Mouse (Mus musculus) cortical plate, adult 2 months (tissue): ENCODE measurements around the gene Lrrc9. TPM values are rescaled to one million over a fixed set of nuclear protein-coding genes. Genes with fewer than 3 reads are reported as not detected.

ENCODE experiments used
- H3K27ac ChIP-seq: fragments of 200-500 bp; 2 replicates; pipeline ENCODE4 v1.5.1; 2012; ENCODE audit warnings: low read length, control low read depth, inconsistent platforms; ENCODE audit not compliant: insufficient read depth
- H3K4me1 ChIP-seq: fragments of 200-500 bp; 2 replicates; pipeline ENCODE4 v1.6.1; 2011; ENCODE audit warnings: low read length; ENCODE audit not compliant: control insufficient read depth, insufficient read depth
- H3K4me3 ChIP-seq: fragments of 200-500 bp; 2 replicates; pipeline ENCODE4 v1.5.1; 2011; ENCODE audit warnings: mild to moderate bottlenecking, low read length, control low read depth; ENCODE audit not compliant: insufficient read depth
- CTCF ChIP-seq: fragments of 200-500 bp; IDR thresholded peaks from 2 replicates; pipeline ENCODE4 v1.5.1; 2011; ENCODE audit warnings: mild to moderate bottlenecking, control low read depth, low read length; ENCODE audit not compliant: insufficient read depth; ENCODE audit errors: extremely low read depth
- POLR2A ChIP-seq: fragments of 200-500 bp; IDR thresholded peaks from 2 replicates; pipeline ENCODE4 v1.6.1; 2011; ENCODE audit warnings: mild to moderate bottlenecking, low read length, control low read depth; ENCODE audit not compliant: insufficient read depth; ENCODE audit errors: extremely low read depth
- polyA plus RNA-seq: library from polyadenylated mRNA; depleted of rRNA; stranded (reverse); fragments of >200 nt; gene quantifications from 2 replicates; pipeline ENCODE4 v1.2.3, GENCODE M21; 2012

Gene Lrrc9
- polyA plus RNA-seq, 1 experiment: 0.79 TPM

- Histone ChIP-seq H3K27ac (no peak overlapping the region), H3K4me3 (no peak overlapping the region), H3K4me1 (no peaks in the 10 kb centered on the region)
- TF ChIP-seq POLR2A (no peak), CTCF (no peak)
Observed at GRCm38 (mm10) chr12:72518114-72518728, 76.6 kb downstream of the Lrrc9 start.

GRCm38 (mm10) chr12:72519352-72519751, 77.7 kb downstream of the Lrrc9 start:
- TF ChIP-seq POLR2A (no peak), CTCF (no peak)
- H3K4me3 ChIP-seq: no peak overlapping the region
- no peaks in the 10 kb centered on the region for H3K4me1 ChIP-seq
- H3K27ac ChIP-seq: no peak overlapping the region

- H3K4me3 ChIP-seq: no peak overlapping the region
- no peak overlapping the region for H3K27ac ChIP-seq
- TF ChIP-seq POLR2A: no peak
- no peak for TF ChIP-seq CTCF
- no peaks in the 10 kb centered on the region for H3K4me1 ChIP-seq
Observed at GRCm38 (mm10) chr12:72519855-72520254, 78.2 kb downstream of the Lrrc9 start.

GRCm38 (mm10) chr12:72520645-72521044, 79.0 kb downstream of the Lrrc9 start:
- peak; percentile 82 for TF ChIP-seq CTCF
- TF ChIP-seq POLR2A: no peak
- Histone ChIP-seq H3K27ac (no peak overlapping the region), H3K4me1 (no peaks in the 10 kb centered on the region), H3K4me3 (no peak overlapping the region)

- no peaks in the 10 kb centered on the region for H3K4me1 ChIP-seq
- TF ChIP-seq CTCF (no peak), POLR2A (no peak)
- H3K27ac ChIP-seq: no peak overlapping the region
- H3K4me3 ChIP-seq: no peak overlapping the region
Observed at GRCm38 (mm10) chr12:72525588-72525987, 83.9 kb downstream of the Lrrc9 start.

GRCm38 (mm10) chr12:72532303-72532702, 90.6 kb downstream of the Lrrc9 start:
- Histone ChIP-seq H3K4me1 (no peaks in the 10 kb centered on the region; the same call in 1 of the 2 replicates), H3K27ac (no peak overlapping the region), H3K4me3 (no peak overlapping the region)
- TF ChIP-seq CTCF (no peak), POLR2A (no peak)

GRCm38 (mm10) chr12:72533986-72534385, 92.3 kb downstream of the Lrrc9 start:
- Histone ChIP-seq H3K4me3 (no peak overlapping the region), H3K27ac (no peak overlapping the region), H3K4me1 (no peaks in the 10 kb centered on the region; the same call in 1 of the 2 replicates)
- TF ChIP-seq POLR2A (no peak), CTCF (no peak)

- H3K4me3 ChIP-seq: peak overlapping the region; percentile 59
- H3K4me1 ChIP-seq: no peaks in the 10 kb centered on the region; the same call in 1 of the 2 replicates
- H3K27ac ChIP-seq: no peak overlapping the region
- no peak for TF ChIP-seq CTCF
- TF ChIP-seq POLR2A: no peak
Observed at GRCm38 (mm10) chr12:72535599-72535998, 93.9 kb downstream of the Lrrc9 start.

GRCm38 (mm10) chr12:72536021-72536597, 94.4 kb downstream of the Lrrc9 start, which contains the start of gene Pcnx4:
Gene Pcnx4 (plus strand): TSS chr12:72536383.
- Histone ChIP-seq H3K27ac (no peak within 1 kb of the TSS), H3K4me1 (no peaks in the 10 kb centered on the region; the same call in 1 of the 2 replicates), H3K4me3 (peak within 1 kb of the TSS; percentile 59)
- no peak for TF ChIP-seq CTCF
- peak; percentile 67 for TF ChIP-seq POLR2A

GRCm38 (mm10) chr12:72538571-72538970, 96.9 kb downstream of the Lrrc9 start:
- H3K4me1 ChIP-seq: no peaks in the 10 kb centered on the region; the same call in 1 of the 2 replicates

More at GRCm38 (mm10) chr12:72538571-72538970, 96.9 kb downstream of the Lrrc9 start:
- no peak overlapping the region for H3K27ac ChIP-seq
- H3K4me3 ChIP-seq: no peak overlapping the region
- TF ChIP-seq POLR2A: no peak
- TF ChIP-seq CTCF: no peak
